Mouse (Mus musculus) kidney, adult 2 months (tissue): ENCODE results near the gene Slc9c1.

Experiments used
- CTCF ChIP-seq: fragments of 200-500 bp; conservative IDR thresholded peaks from 2 replicates; pipeline ENCODE4 v1.5.1; 2011; ENCODE audit warnings: low read depth, mild to moderate bottlenecking, control low read depth, low read length, moderate library complexity, mixed read lengths; ENCODE audit not compliant: insufficient read depth, insufficient read length
- POLR2A ChIP-seq: fragments of 200-500 bp; IDR thresholded peaks from one replicate; pipeline ENCODE4 v1.6.1; 2011; ENCODE audit warnings: low read depth, low read length, control low read depth

DNA sequence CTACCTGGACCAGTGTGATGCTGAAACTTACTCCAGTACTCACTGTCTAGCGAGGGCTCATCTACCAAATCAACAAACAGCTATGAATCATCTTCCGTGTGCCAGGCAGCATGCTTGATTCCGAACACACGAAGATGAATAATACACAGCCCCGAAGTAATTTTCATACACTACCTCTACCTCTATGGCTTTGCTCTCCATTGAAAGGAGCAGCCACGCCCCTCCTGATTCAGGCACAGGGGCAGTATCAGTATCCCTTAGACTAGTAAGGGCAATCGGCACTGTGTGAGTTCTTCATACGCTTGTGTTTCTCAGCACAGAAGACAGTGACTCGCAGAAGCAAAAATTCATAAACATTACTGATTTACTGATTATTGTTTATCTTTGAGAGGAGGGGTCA is 119.4 kb downstream of the Slc9c1 start:
- TF ChIP-seq CTCF (no peak), POLR2A (no peak)
